Mouse (Mus musculus) embryonic facial prominence, embryonic 12.5 days (tissue): Measurements from ENCODE around the gene Tbc1d10c. TPM values are rescaled to one million over a fixed set of nuclear protein-coding genes. Genes with fewer than 3 reads are reported as not detected.

ENCODE experiments used
- ATAC-seq: fragments of 200-750 bp; cut with Nextera tagmentation; 2 replicates; pipeline ENCODE4 v1.8.0; 2017; ENCODE audit not compliant: insufficient number of reproducible peaks, insufficient read depth, low FRiP score, low TSS enrichment
- H3K27ac ChIP-seq: fragments of 300-500 bp; sonication (generic); 2 replicates; pipeline ENCODE4 v1.5.1; 2016; ENCODE audit warnings: mild to moderate bottlenecking
- H3K27me3 ChIP-seq: fragments of 300-500 bp; sonication (generic); 2 replicates; pipeline ENCODE4 v1.6.1; 2016; ENCODE audit warnings: mild to moderate bottlenecking, moderate library complexity
- H3K36me3 ChIP-seq: fragments of 300-500 bp; sonication (generic); 2 replicates; pipeline ENCODE4 v1.6.1; 2016; ENCODE audit warnings: mild to moderate bottlenecking
- H3K4me1 ChIP-seq: fragments of 300-500 bp; sonication (generic); 2 replicates; pipeline ENCODE4 v1.6.1; 2016
- H3K4me2 ChIP-seq: fragments of 300-500 bp; sonication (generic); replicated peaks from 2 replicates; pipeline ENCODE4 v1.6.1; 2016; ENCODE audit warnings: mild to moderate bottlenecking, moderate library complexity
- H3K4me3 ChIP-seq: fragments of 300-500 bp; sonication (generic); 2 replicates; pipeline ENCODE4 v1.5.1; 2016; ENCODE audit warnings: mild to moderate bottlenecking
- H3K9ac ChIP-seq: fragments of 300-500 bp; sonication (generic); 2 replicates; pipeline ENCODE4 v1.6.1; 2016; ENCODE audit warnings: mild to moderate bottlenecking, moderate library complexity
- H3K9me3 ChIP-seq: fragments of 300-500 bp; sonication (generic); 2 replicates; pipeline ENCODE4 v1.6.1; 2016; ENCODE audit warnings: mild to moderate bottlenecking, moderate library complexity
- WGBS: fragments of 180-500 bp; shearing (Covaris S2); methylation state at CpG from one replicate; pipeline ENCODE4 v1.1.7; 2016; 5-methylcytosine and 5-hydroxymethylcytosine counted together
- polyA plus RNA-seq: library from polyadenylated mRNA; unstranded; fragments of >200 nt; fragmentation: Nextera tagmentation; extraction: Ambion mirVana; gene quantifications from 2 replicates; pipeline ENCODE4 v1.2.1, GENCODE M21; 2016

Tbc1d10c gene
- polyA plus RNA-seq, 1 experiment from 2014 or later, result 1.2 TPM

GRCm38 (mm10) chr19:4169378-4169784, 21.7 kb downstream of the Tbc1d10c start:
- Histone ChIP-seq H3K27ac (peak overlapping the region; percentile 78), H3K9ac (peak overlapping the region; percentile 73), H3K36me3 (no peaks in the 10 kb centered on the region), H3K4me2 (peak overlapping the region; percentile 84), H3K27me3 (no peaks in the 10 kb centered on the region), H3K4me3 (peak overlapping the region; percentile 41), H3K4me1 (peaks cover 9% of the 10 kb centered on the region; the same call in 1 of the 2 replicates), H3K9me3 (no peaks in the 10 kb centered on the region)
- peak; percentile 91 for ATAC-seq
- WGBS, result under 1% methylated on average over 42 of the region's 43 CpGs

DNA sequence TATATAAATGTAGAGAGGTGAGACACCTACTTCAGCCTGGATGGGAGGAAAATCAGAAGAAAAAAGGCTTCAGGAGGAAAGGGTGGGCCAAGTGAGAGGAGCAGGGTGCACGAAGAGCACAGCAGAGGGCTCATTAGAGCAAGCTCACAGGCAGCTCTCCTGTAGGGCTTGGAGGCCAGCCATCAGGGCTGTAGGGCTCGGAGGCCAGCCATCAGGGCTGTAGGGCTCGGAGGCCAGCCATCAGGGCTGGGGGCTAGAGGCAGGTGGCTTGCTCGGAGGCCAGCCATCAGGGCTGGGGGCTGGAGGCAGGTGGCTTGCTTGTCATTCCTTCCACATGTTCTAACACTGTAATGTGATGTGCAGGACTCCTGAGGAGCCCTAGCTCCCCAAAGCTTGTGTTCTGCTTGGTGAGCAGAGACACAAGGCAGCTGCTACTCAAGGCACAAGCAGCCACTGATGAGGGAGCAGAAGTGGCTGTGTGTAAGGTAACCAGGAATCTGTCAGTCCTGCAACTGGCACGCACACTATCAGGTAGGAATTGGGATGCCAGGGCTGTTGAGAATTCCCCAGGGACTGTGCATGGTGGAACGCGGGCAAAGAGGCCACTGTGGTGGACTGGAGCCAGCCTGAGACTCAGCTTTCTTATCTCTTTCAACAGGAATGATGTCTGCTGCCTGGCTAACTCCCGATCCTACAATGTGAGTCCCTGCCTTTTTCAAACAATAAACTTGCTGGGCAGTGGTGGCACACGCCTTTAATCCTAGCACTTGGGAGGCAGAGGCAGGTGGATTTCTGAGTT, 24.2 kb downstream of the Tbc1d10c start:
- no peak overlapping the region for H3K4me3 ChIP-seq
- WGBS, result 81% methylated on average over 9 of the region's 9 CpGs
- no peak overlapping the region for H3K9ac ChIP-seq
- no peak overlapping the region for H3K27ac ChIP-seq
- ATAC-seq, result no peak
- no peaks in the 10 kb centered on the region for H3K27me3 ChIP-seq
- H3K4me2 ChIP-seq, result no peak overlapping the region
- H3K4me1 ChIP-seq, result peaks cover 17% of the 10 kb centered on the region
- no peaks in the 10 kb centered on the region for H3K9me3 ChIP-seq
- H3K36me3 ChIP-seq, result peaks cover 2% of the 10 kb centered on the region; the same call in 1 of the 2 replicates

DNA sequence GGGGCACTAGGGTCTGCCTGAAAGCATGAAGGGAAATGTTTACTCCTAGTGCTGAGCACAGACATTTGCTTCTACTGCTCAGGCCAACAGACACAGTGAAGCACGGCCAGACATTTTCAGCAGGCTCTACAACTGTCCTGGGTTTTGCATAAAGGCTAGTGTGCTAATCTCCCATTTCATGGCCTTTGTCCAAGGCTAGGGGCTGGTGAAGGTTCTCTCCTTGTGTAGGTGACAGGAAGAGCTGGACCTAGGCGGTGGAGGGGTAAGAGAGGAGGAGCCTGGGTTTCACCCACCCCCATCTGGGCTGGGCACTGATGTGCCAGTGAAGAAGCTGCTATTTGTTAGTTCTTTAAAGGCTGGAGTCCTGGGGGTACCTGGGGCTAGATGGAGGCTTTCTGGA, 26.4 kb downstream of the Tbc1d10c start:
- WGBS, result 70% methylated on average over 2 of the region's 2 CpGs
- Histone ChIP-seq H3K9ac (no peak overlapping the region), H3K4me1 (peaks cover 9% of the 10 kb centered on the region), H3K9me3 (no peaks in the 10 kb centered on the region), H3K36me3 (peaks cover 14% of the 10 kb centered on the region), H3K4me3 (no peak overlapping the region), H3K27me3 (no peaks in the 10 kb centered on the region), H3K4me2 (no peak overlapping the region), H3K27ac (no peak overlapping the region)
- no peak for ATAC-seq

GRCm38 (mm10) chr19:4164100-4164499, 27.0 kb downstream of the Tbc1d10c start:
- no peaks in the 10 kb centered on the region for H3K9me3 ChIP-seq
- H3K27me3 ChIP-seq, result no peaks in the 10 kb centered on the region
- H3K27ac ChIP-seq, result no peak overlapping the region
- WGBS, result 79% methylated on average over 3 of the region's 3 CpGs
- no peak for ATAC-seq
- H3K4me3 ChIP-seq, result no peak overlapping the region
- peaks cover 8% of the 10 kb centered on the region for H3K4me1 ChIP-seq
- H3K4me2 ChIP-seq, result no peak overlapping the region
- peaks cover 20% of the 10 kb centered on the region for H3K36me3 ChIP-seq
- H3K9ac ChIP-seq, result no peak overlapping the region

DNA sequence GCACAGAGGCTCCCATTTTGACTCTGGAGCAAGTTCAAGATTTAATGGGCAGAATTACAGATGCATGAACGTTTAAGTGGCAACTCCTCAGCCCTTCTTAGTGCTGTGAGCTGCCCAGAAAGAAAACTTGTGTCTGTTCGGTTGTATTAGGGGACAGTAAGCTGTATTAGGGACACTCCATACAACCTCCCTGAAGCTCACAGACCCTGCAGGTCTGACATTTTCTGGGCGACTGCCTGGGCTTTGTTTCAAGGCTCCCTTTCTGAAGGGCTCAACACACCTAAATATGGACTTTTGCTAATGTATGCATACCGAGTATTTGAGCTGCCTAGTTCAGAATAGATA, 27.6 kb downstream of the Tbc1d10c start:
- Histone ChIP-seq H3K36me3 (peaks cover 26% of the 10 kb centered on the region), H3K4me3 (peak overlapping the region; percentile 71), H3K9me3 (no peaks in the 10 kb centered on the region), H3K27me3 (no peaks in the 10 kb centered on the region), H3K4me1 (peaks cover 8% of the 10 kb centered on the region), H3K9ac (peak overlapping the region; percentile 76), H3K27ac (peak overlapping the region; percentile 80), H3K4me2 (peak overlapping the region; percentile 85)
- ATAC-seq, result no peak
- WGBS, result 42% methylated on average over 4 of the region's 4 CpGs

DNA sequence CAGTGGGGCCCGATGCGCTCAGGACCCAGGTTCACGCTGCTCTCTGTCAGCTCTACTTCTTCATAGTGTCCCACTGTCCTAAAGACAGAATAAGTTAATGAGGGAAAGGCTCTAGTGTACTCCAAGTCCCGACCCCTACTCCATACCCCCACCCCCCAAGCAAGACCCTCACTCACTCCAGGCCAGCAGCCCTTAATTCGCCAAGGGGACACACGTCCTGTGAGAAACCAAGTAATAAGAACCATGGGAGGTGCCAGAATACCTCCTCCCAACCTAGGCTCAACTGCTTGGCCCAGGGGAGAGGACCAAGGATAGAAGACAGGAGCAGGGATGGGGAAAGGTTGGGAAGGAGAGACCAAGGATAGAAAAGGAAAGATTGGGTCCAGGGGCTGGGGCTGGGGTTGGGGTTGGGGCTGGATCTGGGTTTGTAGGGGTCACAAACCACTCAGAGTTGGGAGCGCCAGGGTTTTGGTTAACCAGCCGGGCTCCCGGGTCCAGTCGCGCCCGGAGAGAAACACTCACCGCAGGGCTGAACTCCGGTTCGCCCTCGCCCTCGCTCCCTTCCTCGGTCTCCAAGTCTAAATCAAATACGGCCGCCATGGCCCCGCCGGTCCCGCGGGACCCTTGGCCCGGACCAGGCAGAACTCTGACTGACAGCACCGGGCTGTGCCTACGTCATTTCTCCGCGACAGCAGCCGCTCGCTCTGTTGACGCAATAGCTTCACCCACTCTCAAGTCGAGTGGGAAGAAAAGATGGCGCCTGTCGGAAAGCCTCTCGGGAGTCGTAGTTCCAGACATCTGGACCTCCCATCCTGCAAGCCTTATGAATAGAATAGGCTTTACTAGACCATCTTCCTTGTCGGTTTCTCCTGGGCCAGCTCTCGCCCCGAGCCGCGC, 28.2 kb downstream of the Tbc1d10c start, which contains the start of gene Rps6kb2:
Gene Rps6kb2, minus strand, starts transcription at position 709 of the 897 bp plus-strand sequence.
- Histone ChIP-seq H3K4me2 (peak within 1 kb of the TSS; percentile 85), H3K27me3 (no peaks in the 10 kb centered on the region), H3K4me1 (peaks cover 8% of the 10 kb centered on the region), H3K27ac (peak within 1 kb of the TSS; percentile 80), H3K36me3 (peaks cover 32% of the 10 kb centered on the region), H3K4me3 (peak within 1 kb of the TSS; percentile 71), H3K9me3 (no peaks in the 10 kb centered on the region), H3K9ac (peak within 1 kb of the TSS; percentile 76)
- peak; percentile 64 for ATAC-seq
- 7% methylated on average over 42 of the region's 42 CpGs for WGBS

GRCm38 (mm10) chr19:4159049-4159448, 32.0 kb downstream of the Tbc1d10c start:
- peaks cover 56% of the 10 kb centered on the region for H3K36me3 ChIP-seq
- no peak for ATAC-seq
- H3K4me2 ChIP-seq, result no peak overlapping the region
- peaks cover 8% of the 10 kb centered on the region for H3K4me1 ChIP-seq
- H3K4me3 ChIP-seq, result no peak overlapping the region
- no peak overlapping the region for H3K27ac ChIP-seq
- no peaks in the 10 kb centered on the region for H3K27me3 ChIP-seq
- H3K9ac ChIP-seq, result no peak overlapping the region
- H3K9me3 ChIP-seq, result no peaks in the 10 kb centered on the region
- WGBS, result 95% methylated on average over 8 of the region's 8 CpGs

GRCm38 (mm10) chr19:4156771-4157170, 34.3 kb downstream of the Tbc1d10c start:
- Histone ChIP-seq H3K9ac (no peak overlapping the region), H3K4me2 (no peak overlapping the region), H3K9me3 (no peaks in the 10 kb centered on the region), H3K4me1 (no peaks in the 10 kb centered on the region), H3K27ac (no peak overlapping the region), H3K27me3 (no peaks in the 10 kb centered on the region), H3K4me3 (no peak overlapping the region), H3K36me3 (peaks cover 67% of the 10 kb centered on the region)
- 89% methylated on average over 12 of the region's 12 CpGs for WGBS
- ATAC-seq, result no peak

DNA sequence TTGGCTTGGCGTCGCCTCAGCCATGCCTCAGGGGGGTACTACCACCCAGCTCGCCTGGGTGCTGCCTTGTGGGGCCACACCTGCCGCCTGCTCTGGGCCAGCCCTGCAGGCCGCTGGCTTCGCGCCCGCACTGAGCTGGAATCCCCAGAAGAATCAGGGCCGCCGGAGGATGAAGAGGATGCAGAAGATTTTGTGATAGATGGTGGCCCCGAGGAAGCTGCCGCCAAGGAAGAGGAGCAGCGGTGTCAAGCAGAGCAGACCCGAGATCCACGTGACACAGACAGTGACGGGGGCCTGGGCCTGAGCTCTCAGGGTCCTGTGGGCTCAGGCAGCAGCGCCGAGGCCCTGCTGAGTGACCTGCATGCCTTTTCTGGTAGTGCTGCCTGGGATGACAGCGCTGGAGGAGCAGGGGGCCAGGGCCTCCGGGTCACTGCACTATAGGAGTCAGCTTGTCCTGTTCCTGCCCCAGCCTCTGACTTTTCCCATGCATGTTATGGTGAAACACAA, 35.0 kb downstream of the Tbc1d10c start:
- WGBS, result 71% methylated on average over 20 of the region's 20 CpGs
- Histone ChIP-seq H3K4me1 (no peaks in the 10 kb centered on the region), H3K27ac (no peak overlapping the region), H3K4me2 (no peak overlapping the region), H3K4me3 (no peak overlapping the region), H3K9me3 (no peaks in the 10 kb centered on the region), H3K36me3 (peaks cover 70% of the 10 kb centered on the region), H3K9ac (no peak overlapping the region), H3K27me3 (no peaks in the 10 kb centered on the region)
- ATAC-seq, result no peak

DNA sequence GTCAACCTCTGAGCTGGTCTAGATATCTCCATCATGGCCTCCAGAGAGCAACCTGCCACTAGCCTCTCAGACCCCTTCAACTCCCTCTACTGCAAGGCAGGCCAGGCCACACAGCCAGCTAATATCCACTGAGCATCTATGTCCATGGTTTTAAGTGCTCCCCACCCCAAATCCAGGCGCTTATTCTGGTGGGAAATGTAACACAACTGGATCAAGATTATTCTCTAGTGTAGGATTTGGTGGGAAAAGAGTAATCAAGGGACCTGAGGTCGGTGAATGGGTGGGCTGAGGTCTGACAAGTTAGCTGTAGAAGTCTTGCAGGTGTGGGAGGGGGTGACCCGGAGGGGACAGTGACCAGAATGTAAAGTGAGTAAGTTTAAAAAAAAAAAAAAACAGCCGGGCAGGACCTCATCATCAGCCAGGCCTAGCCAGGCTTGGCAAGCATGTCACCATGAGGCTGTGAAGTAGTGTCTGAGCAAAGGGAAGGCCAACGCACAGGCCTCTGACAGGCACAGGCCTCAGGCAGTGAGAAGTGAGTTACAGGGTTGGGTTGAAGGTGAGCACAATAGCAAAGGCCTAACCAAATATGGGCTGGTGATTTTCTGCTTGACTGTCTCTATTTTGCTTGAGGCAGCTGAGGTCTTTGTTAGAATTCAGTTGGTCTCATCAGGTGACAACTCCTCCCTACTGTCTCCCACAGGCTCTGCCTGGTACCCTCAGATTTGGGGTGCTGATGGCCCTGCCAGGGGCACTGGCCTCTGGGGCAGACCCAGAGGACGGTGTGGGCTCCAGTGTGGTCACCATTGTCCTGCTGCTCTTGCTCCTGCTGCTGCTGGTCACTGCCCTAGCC, 35.6 kb downstream of the Tbc1d10c start:
- Histone ChIP-seq H3K27me3 (no peaks in the 10 kb centered on the region), H3K4me1 (no peaks in the 10 kb centered on the region), H3K4me2 (no peak overlapping the region), H3K9ac (no peak overlapping the region), H3K27ac (no peak overlapping the region), H3K4me3 (no peak overlapping the region), H3K9me3 (no peaks in the 10 kb centered on the region), H3K36me3 (peaks cover 72% of the 10 kb centered on the region)
- ATAC-seq, result no peak
- whole genome bisulfite sequencing, result 73% methylated on average over 6 of the region's 6 CpGs
